Mouse (Mus musculus): ENCODE data around the gene Socs5.

GRCm38 (mm10) chr17:87112852-87113592 lies 5.5 kb downstream of the Socs5 start:
- TF ChIP-seq POLR2A (IDR thresholded peaks at IDR 0.05; ENCODE audit: insufficient read depth, low read depth, low read length) = no peak
- no peak for TF ChIP-seq CTCF (IDR thresholded peaks at IDR 0.05; ENCODE audit: insufficient read depth, low read depth, low read length)
